Mouse (Mus musculus) T-helper 1 cell (primary cell): ENCODE results near the gene Cdk8.

ENCODE experiments used
- in situ Hi-C: fragments of 300-600 bp; cut with MboI, MseI; formaldehyde crosslinking; loops from one replicate; pipeline ENCODE4 v1.15.1; 2025; ENCODE audit warnings: high pct_unique_total_duplicates

The Cdk8 gene

GRCm38 (mm10) chr5:146315268-146315921 is 84.4 kb downstream of the Cdk8 start:
- in situ Hi-C loops = no loop called here

- in situ Hi-C loops = no loop called here
These were observed 85.3 kb downstream of the Cdk8 start for GRCm38 (mm10) chr5:146316316-146316715.

- in situ Hi-C loops = no loop called here
These were observed 87.0 kb downstream of the Cdk8 start for GRCm38 (mm10) chr5:146318051-146318450.

GRCm38 (mm10) chr5:146318461-146318860 is 87.4 kb downstream of the Cdk8 start:
- in situ Hi-C loops = no loop called here

- in situ Hi-C loops = no loop called here
These were observed 97.9 kb downstream of the Cdk8 start for GRCm38 (mm10) chr5:146328941-146329340.

- in situ Hi-C loops = no loop called here
These were observed 98.5 kb downstream of the Cdk8 start for GRCm38 (mm10) chr5:146329541-146329940.

GRCm38 (mm10) chr5:146330031-146330764 is 99.2 kb downstream of the Cdk8 start:
- in situ Hi-C loops = no loop called here

GRCm38 (mm10) chr5:146330765-146331115 is 99.7 kb downstream of the Cdk8 start:
- in situ Hi-C loops = no loop called here

- in situ Hi-C loops = no loop called here
These were observed 100.1 kb downstream of the Cdk8 start for GRCm38 (mm10) chr5:146331131-146331530.

- in situ Hi-C loops = no loop called here
These were observed 101.5 kb downstream of the Cdk8 start for GRCm38 (mm10) chr5:146332541-146332940.

- in situ Hi-C loops = no loop called here
These were observed 103.4 kb downstream of the Cdk8 start for GRCm38 (mm10) chr5:146334410-146334809.

GRCm38 (mm10) chr5:146338064-146338463 is 107.0 kb downstream of the Cdk8 start:
- in situ Hi-C loops = no loop called here

- in situ Hi-C loops = no loop called here
These were observed 109.0 kb downstream of the Cdk8 start for GRCm38 (mm10) chr5:146340037-146340436.

- in situ Hi-C loops = no loop called here
These were observed 114.1 kb downstream of the Cdk8 start for GRCm38 (mm10) chr5:146344911-146345686.

GRCm38 (mm10) chr5:146347081-146347480 is 116.1 kb downstream of the Cdk8 start:
- in situ Hi-C loops = no loop called here

GRCm38 (mm10) chr5:146349183-146349582 is 118.2 kb downstream of the Cdk8 start:
- in situ Hi-C loops = no loop called here

GRCm38 (mm10) chr5:146350784-146351183 is 119.8 kb downstream of the Cdk8 start:
- in situ Hi-C loops = loop anchor here (25.0 kb wide), 1 partner anchor 763 kb away; the partner anchor contains the start of gene Cyp3a41b

- in situ Hi-C loops = loop anchor here (25.0 kb wide), 1 partner anchor 765 kb away; the partner anchor contains the start of gene Cyp3a41b
These were observed 121.0 kb downstream of the Cdk8 start for GRCm38 (mm10) chr5:146352006-146352405.
